Mouse (Mus musculus) layer of hippocampus, adult 8-10 months (tissue): ENCODE measurements at regions not wholly inside any gene's neighbourhood (a gene's known extent, or its start where the extent isn't known, plus 50 kb on each side); places are given as distances from the start of the nearest gene placed in this dataset.
"Not testable (repeated sequence)": the region's sequence is repeated elsewhere in the genome, so short reads cannot be mapped to it uniquely, and the experiment has no call there.

Experiments used
- DNase-seq, 2 experiments: peaks; one replicate each; pipeline ENCODE4 v3.0.0; 2022; ENCODE audit warnings: low spot score in 2 of 2

DNA sequence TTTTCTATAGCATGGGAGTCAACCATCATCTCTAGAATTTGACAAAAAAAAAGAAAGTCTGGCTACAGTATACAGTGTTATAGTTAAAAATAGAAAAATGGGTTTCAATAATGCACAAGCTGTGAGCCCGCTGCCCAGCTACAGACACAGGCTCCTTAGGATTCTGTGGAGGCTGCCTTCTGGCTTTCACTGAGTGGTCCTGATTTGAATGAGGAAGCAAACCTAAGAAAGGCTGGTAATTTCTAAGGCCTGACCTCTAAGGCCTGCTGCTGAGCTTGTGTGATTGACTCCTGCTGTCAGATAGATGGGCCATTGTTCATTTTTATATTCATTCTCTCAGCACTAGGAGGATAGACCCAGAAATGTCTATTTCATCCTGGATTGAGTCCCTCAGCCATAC lies 67.7 kb downstream of the Alg10b start:
- no peak for DNase-seq

DNA sequence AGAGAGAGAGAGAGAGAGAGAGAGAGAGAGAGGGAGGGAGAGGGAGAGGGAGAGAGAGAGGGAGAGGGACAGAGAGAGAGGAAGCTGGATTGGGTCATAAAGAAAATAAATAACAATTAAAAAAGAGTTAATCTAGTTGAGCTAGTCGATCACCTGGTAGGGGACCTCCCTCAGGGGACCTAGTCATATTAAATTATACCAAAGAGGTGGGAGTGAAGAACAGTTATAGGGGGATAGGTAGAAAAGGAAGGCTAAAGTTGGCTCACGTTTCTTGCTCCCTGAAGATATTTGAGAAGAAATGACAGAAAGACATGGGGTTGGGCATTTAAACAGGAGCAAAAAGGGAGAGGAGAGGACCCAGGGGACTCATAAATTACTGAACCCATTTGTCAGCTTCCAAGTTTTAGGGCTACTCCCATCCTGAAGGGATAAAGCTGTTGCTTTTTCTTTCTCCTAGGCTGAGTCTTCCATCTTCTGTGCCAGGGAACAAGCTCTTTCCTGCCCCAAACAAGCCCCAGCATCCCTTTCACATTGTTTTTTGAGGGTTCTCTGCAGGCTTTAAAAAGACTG lies 70.3 kb downstream of the Alg10b start:
- no peak for DNase-seq

DNA sequence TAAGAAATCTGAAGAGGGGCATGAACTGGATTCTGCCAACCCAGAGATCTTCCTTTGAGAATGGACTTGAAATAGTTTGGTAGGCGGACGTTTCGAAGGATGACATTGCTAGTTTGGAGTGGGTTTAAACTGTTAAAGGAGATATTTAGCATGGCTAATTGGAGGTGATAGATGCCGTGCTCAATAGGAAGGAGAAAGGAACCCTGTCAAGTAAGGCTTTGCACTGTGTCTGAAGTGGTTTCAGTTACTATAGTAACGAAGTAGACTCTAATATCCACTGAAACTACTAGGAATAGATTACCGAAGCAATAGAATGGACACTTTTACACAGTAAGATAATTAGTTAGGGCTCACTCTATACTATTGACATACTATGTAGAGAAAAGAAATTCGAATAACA lies 74.5 kb downstream of the Alg10b start:
- DNase-seq, result no peak

DNA sequence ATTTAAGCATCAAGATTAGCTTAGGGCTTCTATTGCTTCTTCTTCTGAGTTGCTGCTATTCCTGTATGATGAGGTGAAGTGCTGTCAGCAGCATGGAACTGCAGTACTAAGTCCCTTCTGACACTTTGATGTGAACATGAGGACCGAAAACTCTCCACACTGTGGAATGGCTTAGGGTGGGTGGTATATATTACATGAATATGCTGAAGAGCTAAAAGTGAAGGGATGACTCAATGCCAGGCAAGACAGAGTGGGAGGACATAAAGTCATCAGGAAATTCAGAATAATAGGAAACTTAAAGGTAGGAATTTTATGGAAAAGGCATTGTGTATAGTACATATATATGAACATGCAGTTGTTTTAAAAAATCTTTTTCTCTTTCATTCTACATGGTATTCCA lies 79.3 kb downstream of the Alg10b start:
- DNase-seq, result no peak

DNA sequence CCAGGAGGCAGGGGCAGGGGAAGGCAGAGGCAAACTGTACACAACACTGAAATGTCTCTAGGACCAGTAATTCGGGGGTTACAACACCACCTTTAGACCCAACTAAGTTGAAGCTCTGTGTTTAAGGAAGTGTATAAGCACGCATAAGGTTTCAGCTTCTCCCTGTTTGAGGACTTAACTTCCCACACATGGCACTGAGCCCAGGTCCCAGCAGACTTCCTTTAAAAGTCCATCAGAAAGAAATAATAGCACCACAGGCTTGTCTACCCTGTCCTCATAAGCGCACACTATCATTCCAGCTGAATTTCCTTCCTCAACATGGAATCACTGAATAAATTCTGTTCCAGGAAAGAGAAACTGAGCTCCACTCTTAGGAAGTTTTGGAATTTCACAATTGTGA lies 80.9 kb downstream of the Alg10b start:
- DNase-seq, result no peak

DNA sequence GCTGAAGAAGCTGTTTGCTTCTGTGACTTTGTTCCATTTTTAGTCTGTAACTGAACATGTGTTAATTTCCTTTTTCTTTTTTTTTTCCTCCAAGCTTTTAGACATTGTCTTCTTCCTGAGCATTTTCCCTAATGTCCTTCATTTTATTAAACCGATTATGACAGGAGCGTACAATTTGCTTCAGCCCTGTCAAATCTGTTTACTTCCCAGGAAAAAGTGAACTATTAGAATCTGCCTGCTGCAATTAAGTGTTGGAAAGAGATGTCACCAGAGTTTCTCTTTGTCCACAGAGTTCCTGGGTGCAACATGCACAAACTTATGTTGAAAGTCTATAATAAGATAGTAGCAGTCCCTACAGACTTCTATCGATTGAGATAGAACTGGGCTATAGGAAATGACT lies 82.8 kb downstream of the Alg10b start:
- no peak for DNase-seq

DNA sequence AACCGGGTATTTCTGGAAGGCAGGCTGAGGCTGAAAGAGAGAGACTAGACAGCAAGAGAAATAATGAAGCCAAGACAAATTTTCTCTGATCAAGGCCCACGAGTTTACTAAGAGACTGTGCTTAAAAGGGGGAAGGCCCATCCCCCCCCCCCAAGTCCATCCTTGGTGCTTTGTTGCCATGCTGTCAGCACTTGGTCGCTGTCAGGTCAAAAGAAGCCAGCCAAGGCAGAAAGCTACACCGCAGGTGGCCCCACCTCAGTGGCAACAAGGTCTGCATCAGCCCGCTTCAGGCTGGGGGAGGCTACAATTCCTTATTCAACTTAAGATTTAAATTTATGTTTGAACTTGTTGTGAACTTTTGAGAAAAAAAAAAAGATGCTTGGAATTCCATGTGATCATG lies 84.3 kb downstream of the Alg10b start:
- not testable (repeated sequence) for DNase-seq

DNA sequence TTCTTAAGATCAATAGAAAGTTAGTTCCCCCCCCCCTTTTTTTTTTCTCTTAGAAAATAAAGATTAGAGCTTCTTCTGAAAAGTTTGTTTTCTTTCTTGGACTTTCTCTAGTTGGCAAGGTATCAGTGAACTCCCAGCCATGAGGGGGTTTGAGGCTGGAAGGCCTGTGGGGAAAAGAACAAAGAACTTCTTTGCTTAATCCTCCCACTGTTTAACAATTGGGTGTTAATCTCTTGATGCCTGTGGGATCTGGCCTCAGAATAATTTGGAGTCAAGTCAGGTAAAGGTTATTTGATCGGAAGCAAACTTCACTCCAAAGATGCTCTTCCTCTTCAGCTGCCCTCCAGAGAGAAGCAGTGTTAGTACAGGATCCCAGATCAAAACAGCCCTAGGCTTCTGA lies 84.8 kb downstream of the Alg10b start:
- DNase-seq, result no peak

DNA sequence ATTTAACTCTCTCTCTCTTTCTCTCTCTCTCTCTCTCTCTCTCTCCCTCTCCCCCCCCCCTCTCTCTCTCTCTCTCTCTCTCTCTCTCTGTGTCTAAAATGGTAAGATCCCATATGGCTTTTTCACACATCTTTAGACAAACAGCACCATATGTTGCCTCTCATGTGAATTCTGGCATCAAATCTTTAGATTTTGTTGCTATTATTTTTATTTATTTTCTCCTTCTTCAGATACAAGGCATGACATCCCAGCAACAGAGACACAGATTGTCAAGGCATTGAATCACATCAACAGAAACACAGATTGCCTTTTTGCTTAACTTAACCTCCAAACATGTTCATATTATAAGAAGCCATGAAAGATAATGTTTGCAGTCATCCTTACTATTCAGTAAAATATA lies 85.6 kb downstream of the Alg10b start:
- no peak for DNase-seq

DNA sequence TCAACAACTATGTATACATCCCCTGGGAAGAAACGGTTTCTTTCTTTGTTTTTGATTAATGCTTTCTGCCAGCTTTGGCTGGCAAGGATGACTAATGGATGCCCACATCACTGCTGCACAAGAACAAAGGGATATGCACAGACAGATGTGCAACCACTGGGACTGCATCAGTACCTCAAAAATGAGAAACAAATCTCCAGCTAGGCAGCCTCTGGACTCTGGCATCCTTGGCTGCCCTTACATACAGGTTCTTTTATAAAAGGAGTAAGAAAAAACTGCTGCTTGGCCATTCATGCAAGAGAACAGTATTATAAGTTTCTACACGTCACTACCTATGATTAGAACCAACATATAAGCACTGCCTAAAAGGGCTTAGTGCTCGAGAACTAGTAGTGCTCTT lies 97.7 kb downstream of the Alg10b start:
- no peak for DNase-seq

DNA sequence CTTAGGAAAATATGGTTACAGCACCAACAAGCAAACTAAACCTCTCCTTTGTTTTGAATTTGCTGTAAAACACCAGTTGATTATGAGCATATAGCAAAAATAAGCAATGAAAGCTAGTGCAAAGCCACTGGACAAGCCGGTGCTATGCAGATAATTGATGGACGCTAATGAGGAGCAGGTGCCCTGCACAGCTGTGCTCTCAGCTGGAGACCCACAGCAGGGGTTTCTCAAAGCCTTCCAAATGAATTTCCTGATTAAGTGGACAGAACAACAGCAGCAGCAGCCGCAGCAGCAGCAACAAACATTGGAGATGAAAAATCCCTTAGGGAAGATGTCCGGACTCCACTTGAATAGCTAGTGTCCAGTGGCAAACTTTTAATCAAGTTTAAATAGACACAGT lies 109.2 kb downstream of the Alg10b start:
- no peak for DNase-seq

DNA sequence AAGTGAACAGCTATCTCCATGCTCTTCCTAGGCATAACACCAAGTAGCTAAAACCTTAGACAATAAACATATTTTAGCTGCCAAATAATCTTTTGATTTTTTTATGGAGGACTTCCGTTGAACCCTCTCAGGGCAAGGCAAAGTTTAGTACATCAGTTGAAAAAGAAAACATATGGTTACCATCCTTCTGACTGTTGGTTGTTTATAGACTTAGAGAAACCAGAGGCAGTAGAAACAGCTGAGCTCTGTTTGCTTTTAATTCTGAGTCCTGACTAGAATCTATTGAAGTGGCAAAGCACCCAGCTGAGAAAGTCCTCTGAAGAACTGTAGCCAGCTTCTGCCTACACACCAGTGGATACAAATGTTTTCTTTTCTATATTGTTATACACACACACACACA lies 109.7 kb downstream of the Alg10b start:
- DNase-seq, result no peak

DNA sequence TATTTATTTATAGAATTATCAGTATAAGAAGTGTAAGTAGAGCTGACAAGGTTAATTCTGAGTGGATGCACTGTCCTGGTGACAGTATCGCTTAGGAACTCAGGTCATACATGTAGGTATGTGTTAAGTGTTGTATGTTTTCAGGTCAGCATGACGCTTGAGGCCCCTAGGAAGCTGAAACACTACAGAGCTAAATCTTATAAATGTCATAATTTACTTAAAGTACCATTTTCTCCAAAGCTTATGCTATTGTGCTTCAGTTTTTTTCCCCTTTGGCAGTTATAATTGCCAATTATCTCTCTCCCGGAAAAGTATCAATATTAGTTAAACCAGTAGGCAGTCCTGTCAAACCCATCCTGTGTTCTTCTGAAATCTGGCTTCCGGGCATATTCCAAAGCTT lies 110.3 kb downstream of the Alg10b start:
- DNase-seq, result no peak

DNA sequence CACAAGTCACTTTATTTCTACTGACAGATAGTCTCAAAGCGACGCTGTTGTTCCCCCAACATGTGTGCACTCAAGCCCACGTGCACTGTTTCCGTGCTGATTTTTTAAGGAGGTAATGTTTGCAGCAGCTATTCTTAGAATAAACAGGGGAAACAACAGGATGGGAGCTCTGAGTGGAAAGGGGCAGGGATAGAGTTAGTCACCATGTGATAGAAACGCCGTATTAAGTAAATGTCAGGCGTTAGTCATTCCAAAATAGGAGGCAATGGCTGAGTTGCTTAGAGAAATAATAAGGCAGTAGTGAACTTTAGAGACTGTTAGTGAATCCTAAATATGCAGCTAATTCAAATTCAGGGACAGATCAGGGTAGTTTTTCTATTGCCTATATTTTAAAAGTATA lies 111.4 kb downstream of the Alg10b start:
- peak in 1 of 2 experiments; percentile 4 for DNase-seq

DNA sequence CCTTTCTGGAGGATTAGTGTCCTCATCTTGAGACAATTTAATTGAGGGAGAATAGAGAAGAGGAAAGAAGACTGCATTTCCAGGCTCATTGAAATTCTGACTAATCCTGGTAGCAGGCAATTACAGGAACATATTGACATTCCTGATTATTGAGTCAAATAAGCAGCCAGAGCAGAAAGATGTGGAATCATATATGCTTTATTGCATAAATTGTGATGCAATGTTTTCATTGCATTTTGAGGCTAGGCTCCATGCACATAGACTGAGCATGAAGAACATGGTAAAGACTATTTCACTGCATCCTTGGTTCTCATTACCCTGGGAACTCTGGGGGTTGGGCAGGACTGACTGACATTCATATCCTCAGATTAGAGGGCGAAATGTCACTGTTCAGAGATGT lies 116.0 kb downstream of the Alg10b start:
- no peak for DNase-seq

DNA sequence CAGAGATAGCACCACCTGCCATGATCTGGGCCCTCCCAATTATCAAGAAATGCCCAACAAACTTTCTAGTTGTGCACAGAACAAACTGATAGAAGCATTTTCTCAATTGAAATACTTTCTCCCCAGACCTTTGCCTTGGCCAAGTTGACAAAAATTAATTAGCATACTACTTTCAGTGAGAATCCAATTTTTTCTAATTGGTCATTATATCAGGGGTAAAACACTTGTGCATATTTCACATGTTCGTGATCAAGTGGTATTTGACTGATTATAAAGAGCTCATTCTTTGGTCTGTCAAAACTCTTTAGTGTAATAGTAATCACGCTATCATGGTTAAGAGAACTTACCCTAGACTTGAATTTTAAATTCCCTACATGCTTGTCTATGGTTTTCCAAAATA lies 117.2 kb downstream of the Alg10b start:
- DNase-seq, result no peak

DNA sequence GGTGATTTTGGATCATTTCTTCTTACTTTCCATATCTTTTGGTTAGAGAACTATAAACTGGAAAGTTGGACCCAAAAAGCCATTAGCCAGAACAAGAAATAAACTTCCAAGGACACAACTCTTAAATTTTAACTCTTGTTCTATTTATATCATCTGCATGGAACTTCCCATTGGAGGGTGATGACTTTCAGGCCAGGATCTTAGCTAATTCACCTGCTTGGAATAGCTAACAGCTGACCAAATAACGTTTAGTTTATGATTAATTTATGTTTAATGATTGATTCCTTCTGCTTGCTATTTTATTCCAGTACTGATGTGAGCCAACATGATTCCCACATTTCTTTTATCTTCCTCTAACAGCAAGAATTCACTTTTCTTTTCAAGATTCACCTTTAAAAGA lies 119.7 kb downstream of the Alg10b start:
- DNase-seq, result no peak

DNA sequence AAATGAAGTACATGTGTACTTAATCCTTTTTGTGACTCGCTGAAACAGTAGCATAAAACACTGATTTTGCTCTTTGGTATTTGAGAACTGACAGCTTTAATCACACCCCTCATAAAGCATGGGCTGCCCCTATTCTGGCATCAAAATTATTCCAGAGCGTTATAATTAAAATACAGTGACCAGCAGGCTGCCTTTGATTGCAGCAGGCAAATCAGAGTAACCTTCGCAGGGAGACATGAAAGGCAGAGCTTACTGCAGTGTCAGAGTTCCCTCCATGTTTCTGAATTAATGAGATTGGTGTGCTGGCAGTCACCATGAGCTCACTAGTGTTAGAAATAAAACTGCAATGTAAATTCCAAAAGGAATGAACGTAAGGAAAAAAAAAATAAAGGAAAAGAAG lies 120.8 kb downstream of the Alg10b start:
- no peak for DNase-seq

DNA sequence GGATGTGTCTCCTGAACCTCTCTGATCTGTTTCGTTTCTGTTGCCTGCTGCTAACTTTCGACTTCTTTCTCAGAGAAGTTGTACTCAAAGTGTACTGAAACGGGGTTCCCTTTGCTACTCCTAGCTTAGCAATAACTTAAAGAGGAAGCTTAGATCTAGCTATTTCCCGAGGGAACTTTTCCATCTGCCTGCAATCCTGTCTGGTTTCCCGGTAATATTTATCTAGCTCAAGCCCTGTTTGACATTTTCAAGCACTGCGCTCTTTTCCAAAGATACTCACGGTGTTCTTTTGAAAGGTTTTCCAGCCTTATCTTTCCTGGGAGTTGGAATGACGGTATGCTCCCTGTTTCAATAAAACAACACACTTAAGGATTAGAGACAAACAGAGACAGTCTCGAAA lies 122.1 kb downstream of the Alg10b start:
- DNase-seq, result no peak

DNA sequence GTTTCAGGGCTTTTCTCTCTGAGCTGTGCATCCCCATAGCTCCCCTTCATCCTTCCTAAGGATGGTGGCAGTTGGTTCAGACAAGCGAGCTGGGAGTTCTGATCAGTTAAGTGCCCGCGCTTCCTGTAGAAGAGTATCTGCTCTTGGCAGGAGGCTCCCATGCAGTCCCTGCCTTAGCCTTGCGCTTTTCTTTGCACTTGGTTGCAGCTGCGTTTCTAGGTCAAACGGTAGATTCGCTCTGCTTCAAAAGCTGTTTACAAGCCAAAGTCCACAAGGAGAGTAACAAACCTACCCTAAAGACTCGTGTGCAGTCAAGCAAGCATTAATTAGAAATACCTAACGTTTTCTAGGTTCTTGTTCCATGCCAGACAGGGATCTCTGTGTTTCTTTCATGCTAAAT lies 122.6 kb downstream of the Alg10b start:
- DNase-seq, result no peak

DNA sequence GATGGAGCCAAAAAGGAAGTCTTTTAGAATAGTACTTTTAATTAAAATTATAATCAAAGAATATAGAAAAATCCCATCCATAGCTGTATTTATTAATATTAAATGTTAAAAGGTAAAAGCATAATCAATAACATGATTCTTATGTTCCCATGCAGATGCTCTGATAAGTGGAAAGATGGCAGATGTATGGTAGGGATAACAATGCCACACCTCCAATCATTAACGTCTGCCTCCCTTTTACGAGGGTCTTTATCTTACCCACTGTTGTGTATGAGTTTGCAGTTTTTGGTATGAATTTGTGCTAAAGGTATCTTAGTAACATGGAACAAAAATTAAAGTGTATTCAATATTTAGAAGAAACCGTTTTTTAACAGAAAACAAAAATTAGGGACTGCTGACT lies 127.8 kb downstream of the Alg10b start:
- no peak for DNase-seq

DNA sequence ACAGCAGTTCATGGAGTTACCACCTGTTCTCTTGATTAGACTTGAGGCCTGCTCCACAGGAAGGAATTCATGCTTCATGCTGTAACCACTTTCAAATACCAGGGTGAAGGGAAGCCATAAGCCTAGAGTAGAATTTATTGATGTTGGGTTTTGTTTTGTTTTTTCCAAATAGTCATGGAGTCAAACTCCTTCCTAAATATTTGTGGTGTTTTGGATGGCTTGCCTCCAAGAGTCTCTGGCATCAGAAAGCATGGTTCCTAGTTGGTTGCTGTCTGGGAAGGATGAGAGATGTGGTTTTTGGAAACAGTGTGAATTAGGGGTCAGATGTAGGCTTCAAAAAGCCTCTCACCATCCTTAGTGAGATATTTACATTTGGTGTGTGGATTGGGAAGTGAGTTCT lies 141.5 kb downstream of the Alg10b start:
- DNase-seq, result no peak

DNA sequence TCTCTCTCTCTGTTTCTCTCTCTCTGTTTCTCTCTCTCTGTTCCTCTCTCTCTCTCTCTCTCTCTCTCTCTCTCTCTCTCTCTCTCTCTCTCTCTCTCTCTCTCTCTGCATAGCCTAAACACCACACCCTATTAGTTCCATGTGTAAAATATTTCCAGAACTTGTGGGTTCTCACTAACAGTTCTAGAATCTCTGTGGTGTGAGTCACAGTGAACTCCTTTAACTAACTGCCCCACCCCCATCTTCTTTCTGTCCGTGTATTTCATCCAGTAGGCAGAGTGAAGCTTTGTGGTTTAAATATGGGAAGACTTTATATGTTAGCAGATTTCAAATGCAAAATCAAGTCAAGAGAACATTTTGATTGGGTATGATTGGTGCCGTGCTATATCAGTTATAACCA lies 153.8 kb downstream of the Alg10b start:
- DNase-seq, result no peak

DNA sequence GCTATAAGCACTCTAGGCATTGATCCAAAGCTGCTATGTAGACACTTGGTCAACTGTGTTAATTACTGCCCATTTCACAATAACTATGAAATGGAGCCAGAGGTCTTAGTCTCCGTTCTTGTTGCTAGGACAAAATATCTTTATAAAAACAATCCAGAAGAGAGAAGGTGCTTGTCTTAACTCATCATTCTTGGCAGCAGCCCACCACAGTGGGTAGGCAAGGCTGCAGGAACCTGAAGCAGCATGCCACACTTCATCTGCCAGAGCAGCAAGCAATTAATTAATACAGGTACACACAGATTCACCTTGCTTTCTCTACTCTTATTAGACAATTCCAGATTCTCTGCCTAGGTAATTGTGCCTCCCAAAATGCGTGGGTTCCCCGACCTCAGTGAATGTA lies 172.8 kb downstream of the Alg10b start:
- DNase-seq, result no peak
